Mouse (Mus musculus) testis, adult 2 months (tissue): ENCODE measurements around the gene Lats1. TPM values are rescaled to one million over a fixed set of nuclear protein-coding genes. Genes with fewer than 3 reads are reported as not detected.

Source experiments
- H3K27ac ChIP-seq: fragments of 200-500 bp; 2 replicates; pipeline ENCODE4 v1.5.1; 2012; ENCODE audit warnings: low read depth, low read length; ENCODE audit not compliant: control insufficient read depth, insufficient read depth
- H3K27me3 ChIP-seq: fragments of 200-500 bp; 2 replicates; pipeline ENCODE4 v1.6.1; 2012; ENCODE audit warnings: mild to moderate bottlenecking, low read length, moderate library complexity; ENCODE audit not compliant: control insufficient read depth, insufficient read depth
- H3K36me3 ChIP-seq: fragments of 200-500 bp; 2 replicates; pipeline ENCODE4 v1.6.1; 2012; ENCODE audit warnings: mild to moderate bottlenecking, low read length; ENCODE audit not compliant: control insufficient read depth, insufficient read depth
- H3K4me1 ChIP-seq: fragments of 200-500 bp; 2 replicates; pipeline ENCODE4 v1.6.1; 2012; ENCODE audit warnings: low read length; ENCODE audit not compliant: control insufficient read depth, insufficient read depth
- H3K4me3 ChIP-seq: fragments of 200-500 bp; 2 replicates; pipeline ENCODE4 v1.5.1; 2012; ENCODE audit warnings: low read depth, mild to moderate bottlenecking, low read length, moderate library complexity, mixed read lengths; ENCODE audit not compliant: control insufficient read depth
- CTCF ChIP-seq: fragments of 200-500 bp; IDR thresholded peaks from 2 replicates; pipeline ENCODE4 v1.5.1; 2012; ENCODE audit warnings: low read depth, mild to moderate bottlenecking, inconsistent platforms, low read length, moderate library complexity; ENCODE audit not compliant: control insufficient read depth, insufficient read depth, insufficient replicate concordance
- POLR2A ChIP-seq: fragments of 200-500 bp; IDR thresholded peaks from 2 replicates; pipeline ENCODE4 v1.6.1; 2012; ENCODE audit warnings: low read depth, mild to moderate bottlenecking, inconsistent platforms, low read length, moderate library complexity; ENCODE audit not compliant: control insufficient read depth
- polyA plus RNA-seq: library from polyadenylated mRNA; depleted of rRNA; stranded (reverse); fragments of >200 nt; gene quantifications from 2 replicates; pipeline ENCODE4 v1.2.3, GENCODE M21; 2012

The Lats1 gene
- polyA plus RNA-seq, 1 experiment: 12.9 TPM

DNA sequence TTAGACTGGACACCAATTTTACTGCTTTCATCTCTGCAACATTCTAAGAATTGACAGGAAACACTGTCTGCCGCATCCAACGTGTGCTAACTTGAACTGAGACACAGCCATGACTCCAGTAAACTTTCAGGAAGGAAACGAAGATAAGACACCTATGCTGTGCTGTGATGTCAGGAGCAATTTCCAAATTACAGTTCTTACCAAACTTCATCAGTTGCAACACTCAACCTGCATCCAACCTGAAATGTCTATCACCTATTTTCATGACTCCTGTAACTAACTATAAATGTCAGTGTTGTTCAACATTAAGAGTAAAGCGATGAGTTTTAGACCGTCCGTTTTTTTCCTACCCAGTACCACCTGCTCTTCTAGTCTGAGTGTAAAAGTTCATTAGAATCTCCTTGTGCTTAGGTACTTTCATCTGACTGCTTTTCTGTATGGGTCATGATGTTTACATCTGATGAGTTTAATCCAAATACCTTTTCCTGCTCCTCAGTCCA is 16.9 kb upstream of the Lats1 start:
- no peaks in the 10 kb centered on the region; the same call in 1 of the 2 replicates for H3K4me1 ChIP-seq
- H3K27ac ChIP-seq: no peak overlapping the region
- peak overlapping the region; percentile 85; the same call in 1 of the 2 replicates for H3K4me3 ChIP-seq
- TF ChIP-seq POLR2A (no peak), CTCF (no peak)
- H3K27me3 ChIP-seq: no peaks in the 10 kb centered on the region
- no peaks in the 10 kb centered on the region for H3K36me3 ChIP-seq

DNA sequence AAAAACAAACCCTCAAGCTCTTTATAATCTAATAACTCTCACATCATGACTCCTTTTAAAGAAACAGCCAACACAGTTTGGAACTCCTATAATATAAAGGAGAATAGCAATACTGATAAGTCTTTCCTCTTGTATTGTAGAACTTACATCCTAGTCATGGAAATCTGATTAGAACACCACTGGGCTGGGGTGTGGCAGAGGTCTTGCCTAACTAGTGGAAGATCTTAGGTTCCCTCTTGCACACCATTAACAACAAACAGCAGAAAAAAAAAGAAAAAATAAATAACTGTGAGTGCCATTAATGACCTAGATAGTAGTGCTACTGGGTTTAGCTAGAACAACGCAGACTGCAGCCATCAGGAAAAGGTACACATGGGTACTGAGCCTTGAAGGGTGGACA is 16.1 kb upstream of the Lats1 start:
- TF ChIP-seq CTCF (no peak), POLR2A (no peak)
- H3K4me1 ChIP-seq: no peaks in the 10 kb centered on the region; the same call in 1 of the 2 replicates
- peak overlapping the region; percentile 59 for H3K4me3 ChIP-seq
- no peak overlapping the region for H3K27ac ChIP-seq
- no peaks in the 10 kb centered on the region for H3K27me3 ChIP-seq
- no peaks in the 10 kb centered on the region for H3K36me3 ChIP-seq

DNA sequence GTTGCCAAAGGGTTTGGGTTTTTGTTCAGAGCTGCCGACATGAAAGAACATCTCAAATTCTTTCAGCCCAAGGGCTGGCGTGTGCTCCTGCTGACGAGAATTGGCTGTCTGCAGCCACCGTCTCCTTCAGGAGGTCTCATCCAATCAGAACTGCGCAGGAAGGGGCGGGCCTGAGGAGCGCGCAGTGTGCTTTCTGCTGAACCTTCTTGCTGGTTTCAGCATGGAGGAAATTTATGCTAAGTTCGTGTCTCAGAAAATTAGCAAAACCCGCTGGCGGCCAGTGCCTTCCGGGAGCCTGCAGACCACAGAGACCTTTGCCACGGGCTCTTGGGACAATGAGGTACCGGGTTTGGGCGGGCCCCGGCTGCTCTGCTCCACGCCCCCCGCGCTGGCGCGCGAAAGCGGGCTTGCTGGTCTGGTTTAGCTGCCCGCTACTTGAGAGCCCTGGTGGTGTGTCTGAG is 13.6 kb upstream of the Lats1 start, which contains the start of gene Nup43:
TSS of gene Nup43 (plus strand) at position 162 of the 461 bp plus-strand sequence.
- peak; percentile 57; the same call in 1 of the 2 replicates for TF ChIP-seq POLR2A
- TF ChIP-seq CTCF: no peak
- Histone ChIP-seq H3K4me1 (no peaks in the 10 kb centered on the region; the same call in 1 of the 2 replicates), H3K27me3 (no peaks in the 10 kb centered on the region), H3K36me3 (no peaks in the 10 kb centered on the region; the same call in 1 of the 2 replicates), H3K4me3 (peak within 1 kb of the TSS; percentile 81), H3K27ac (no peak within 1 kb of the TSS)

DNA sequence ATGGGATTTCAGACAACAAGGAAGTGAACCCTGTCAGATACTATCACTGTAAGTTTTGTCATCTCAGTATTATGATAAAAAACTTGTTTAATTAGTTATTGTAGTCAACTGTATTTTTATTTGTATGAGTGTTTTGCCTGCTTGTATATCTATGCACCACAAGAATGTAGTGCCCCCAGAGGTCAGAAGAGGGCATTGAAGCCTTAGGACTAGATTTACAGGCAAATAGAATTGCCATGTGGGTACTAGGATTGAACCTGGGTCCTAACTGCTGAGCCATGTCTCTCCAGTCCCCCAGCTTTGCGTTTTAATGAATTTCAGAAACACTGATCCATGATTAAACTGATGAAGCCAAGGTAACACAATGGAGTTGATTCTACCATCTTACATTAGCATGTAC is 7.3 kb upstream of the Lats1 start:
- no peak for TF ChIP-seq CTCF
- TF ChIP-seq POLR2A: no peak
- Histone ChIP-seq H3K36me3 (no peaks in the 10 kb centered on the region; the same call in 1 of the 2 replicates), H3K4me3 (no peak overlapping the region), H3K27ac (no peak overlapping the region), H3K4me1 (no peaks in the 10 kb centered on the region), H3K27me3 (no peaks in the 10 kb centered on the region)

DNA sequence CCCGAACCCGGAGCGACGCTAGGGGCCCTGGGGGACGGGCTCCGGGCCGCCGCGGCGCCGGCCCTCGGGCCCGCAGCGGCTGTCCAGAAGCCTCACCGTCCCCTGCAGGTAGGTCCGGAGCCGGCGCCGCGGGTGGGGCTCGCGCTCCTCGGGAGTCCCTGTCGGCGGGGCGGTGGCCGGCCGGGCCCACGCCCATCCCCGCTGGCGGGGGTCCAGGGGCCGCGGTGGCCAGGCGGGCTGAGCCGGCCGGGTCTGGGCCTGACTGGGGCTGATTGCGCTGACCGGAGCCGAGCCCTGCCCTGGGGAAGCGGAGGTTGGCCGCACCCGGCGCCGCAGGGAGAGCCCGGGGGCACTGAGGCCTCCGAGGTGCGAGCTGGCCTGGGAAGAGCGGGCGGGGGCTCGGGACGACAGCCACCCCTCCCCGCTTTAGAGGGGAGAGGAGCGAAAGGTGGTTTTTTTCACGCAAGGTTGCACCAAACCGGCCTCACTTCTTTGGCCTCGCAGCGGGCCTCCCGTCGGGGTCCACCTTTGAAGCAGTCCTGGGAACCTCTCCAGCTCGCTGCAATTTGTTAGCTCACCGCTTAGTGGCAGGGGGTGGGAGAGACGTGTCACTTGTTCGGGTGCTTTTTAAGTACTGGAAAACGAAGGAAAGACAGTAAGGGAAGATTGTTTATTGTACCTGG is 470 bp downstream of the Lats1 start:
- Histone ChIP-seq H3K27me3 (no peaks in the 10 kb centered on the region), H3K27ac (peak overlapping the region; percentile 93), H3K36me3 (peaks cover 2% of the 10 kb centered on the region; the same call in 1 of the 2 replicates), H3K4me1 (peaks cover 4% of the 10 kb centered on the region), H3K4me3 (peak overlapping the region; percentile 85)
- TF ChIP-seq CTCF: no peak
- TF ChIP-seq POLR2A: no peak; the same call in 1 of the 2 replicates

DNA sequence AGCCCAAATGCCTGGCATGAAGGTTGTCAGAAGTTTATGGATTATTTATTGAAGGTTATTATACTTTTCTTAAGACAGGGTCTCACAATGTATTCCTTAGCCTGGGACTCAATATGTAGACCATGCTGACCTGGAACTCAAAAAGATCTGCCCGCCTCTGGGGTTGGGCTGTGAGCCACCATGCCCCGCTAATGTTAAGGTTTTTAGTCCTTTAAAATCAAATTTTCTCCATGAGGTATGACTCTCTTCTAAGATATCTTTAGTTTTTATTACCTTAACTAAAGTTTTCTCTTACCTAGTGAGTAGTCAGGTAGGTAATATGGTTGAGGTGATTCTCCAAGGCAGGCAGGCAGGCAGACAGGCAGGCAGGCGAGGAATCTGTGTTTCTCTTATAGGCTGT is 1.2 kb downstream of the Lats1 start:
- Histone ChIP-seq H3K27me3 (no peaks in the 10 kb centered on the region), H3K4me1 (peaks cover 4% of the 10 kb centered on the region), H3K36me3 (peaks cover 2% of the 10 kb centered on the region; the same call in 1 of the 2 replicates), H3K4me3 (peak overlapping the region; percentile 22; the same call in 1 of the 2 replicates), H3K27ac (no peak overlapping the region)
- TF ChIP-seq CTCF: no peak
- no peak for TF ChIP-seq POLR2A

DNA sequence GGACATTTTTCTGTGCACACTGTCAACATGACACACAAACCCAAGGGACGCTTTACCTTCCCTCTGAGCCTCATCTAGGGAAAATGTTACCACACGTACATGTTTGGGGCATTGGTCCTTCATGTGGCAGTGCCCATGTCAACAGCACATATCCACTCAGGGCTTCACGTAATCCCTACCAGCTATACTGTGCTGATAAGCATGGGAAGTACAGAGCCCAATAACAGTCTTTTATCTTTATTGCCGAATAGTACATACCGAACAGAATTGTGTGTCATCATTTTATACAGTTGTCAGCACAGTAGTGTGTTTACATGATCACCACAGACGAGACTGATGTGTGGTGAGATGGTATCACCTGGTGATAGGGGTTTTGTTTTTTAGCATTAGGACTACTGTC is 5.9 kb downstream of the Lats1 start:
- Histone ChIP-seq H3K36me3 (no peaks in the 10 kb centered on the region; the same call in 1 of the 2 replicates), H3K27ac (no peak overlapping the region), H3K4me3 (no peak overlapping the region), H3K4me1 (peaks cover 2% of the 10 kb centered on the region; the same call in 1 of the 2 replicates), H3K27me3 (no peaks in the 10 kb centered on the region)
- no peak for TF ChIP-seq CTCF
- no peak for TF ChIP-seq POLR2A
